Mouse (Mus musculus) neural tube, embryonic 10.5 days (tissue): ENCODE results near the gene Commd1.

ENCODE experiments used
- DNase-seq: peaks from one replicate; pipeline ENCODE4 v3.0.0-alpha.2; 2017; ENCODE audit warnings: low spot score; ENCODE audit errors: extremely low spot score

Commd1 gene

GRCm38 (mm10) chr11:22860335-22861227, 121.6 kb downstream of the Commd1 start, which contains the start of gene B3gnt2:
B3gnt2 (minus strand) TSS chr11:22860961.
- no peak for DNase-seq

- DNase-seq, result peak; percentile 92
These were observed 122.4 kb downstream of the Commd1 start for GRCm38 (mm10) chr11:22859633-22860334.

GRCm38 (mm10) chr11:22859301-22859632, 122.9 kb downstream of the Commd1 start:
- DNase-seq, result no peak

GRCm38 (mm10) chr11:22858441-22859300, 123.5 kb downstream of the Commd1 start:
- DNase-seq, result peak; percentile 63

- DNase-seq, result peak; percentile 50
These were observed 124.3 kb downstream of the Commd1 start for GRCm38 (mm10) chr11:22857705-22858440.

- no peak for DNase-seq
These were observed 125.0 kb downstream of the Commd1 start for GRCm38 (mm10) chr11:22857106-22857704.

DNA sequence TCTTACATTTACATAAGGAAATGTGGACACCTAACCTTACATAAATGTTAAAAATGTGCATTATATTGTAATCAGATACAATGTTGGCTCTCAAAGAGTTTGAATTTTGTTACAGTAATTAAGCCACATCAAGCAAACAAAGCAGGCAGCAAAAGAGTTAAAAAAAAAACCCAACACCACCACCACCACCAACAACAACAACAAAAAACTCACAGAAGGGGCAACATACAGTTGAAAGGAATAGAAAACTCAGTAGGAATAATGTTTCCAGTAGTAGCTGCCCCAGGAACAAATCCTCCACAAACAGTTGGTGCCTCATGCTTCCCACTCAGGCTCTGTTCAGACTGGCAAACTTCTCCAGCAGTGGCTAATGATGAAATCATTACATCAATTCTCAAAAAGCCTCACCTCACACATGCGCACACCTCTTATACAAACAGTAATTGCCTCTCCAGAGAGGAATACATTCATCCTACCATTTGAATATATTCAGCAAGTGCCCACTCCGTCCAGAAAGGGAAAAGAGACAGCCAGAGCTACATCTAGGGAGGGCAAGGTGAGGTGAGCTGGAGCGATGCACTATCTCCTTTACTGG, 125.7 kb downstream of the Commd1 start:
- DNase-seq, result no peak

- DNase-seq, result no peak
These were observed 127.6 kb downstream of the Commd1 start for GRCm38 (mm10) chr11:22854571-22854970.

GRCm38 (mm10) chr11:22853477-22854157, 128.6 kb downstream of the Commd1 start:
- no peak for DNase-seq

DNA sequence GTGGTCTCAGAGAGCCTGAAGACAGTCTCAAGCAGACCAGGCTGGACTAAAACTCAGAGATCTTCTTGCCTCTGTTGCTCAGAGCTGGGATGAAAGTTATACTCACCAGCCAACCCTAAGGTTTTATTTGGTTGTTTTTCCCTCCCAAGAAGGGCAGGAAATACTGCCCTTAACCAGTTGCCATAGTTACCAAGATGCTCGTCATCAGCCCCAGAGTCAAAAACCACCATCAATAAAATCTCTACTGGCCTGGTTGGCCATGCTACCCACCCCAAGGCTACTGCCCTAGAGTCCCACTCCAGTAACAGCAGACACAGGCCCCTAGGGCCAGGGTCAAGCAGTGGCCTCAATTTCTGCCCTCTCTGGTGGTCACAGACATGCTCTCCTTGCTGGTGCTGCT, 129.7 kb downstream of the Commd1 start:
- no peak for DNase-seq

DNA sequence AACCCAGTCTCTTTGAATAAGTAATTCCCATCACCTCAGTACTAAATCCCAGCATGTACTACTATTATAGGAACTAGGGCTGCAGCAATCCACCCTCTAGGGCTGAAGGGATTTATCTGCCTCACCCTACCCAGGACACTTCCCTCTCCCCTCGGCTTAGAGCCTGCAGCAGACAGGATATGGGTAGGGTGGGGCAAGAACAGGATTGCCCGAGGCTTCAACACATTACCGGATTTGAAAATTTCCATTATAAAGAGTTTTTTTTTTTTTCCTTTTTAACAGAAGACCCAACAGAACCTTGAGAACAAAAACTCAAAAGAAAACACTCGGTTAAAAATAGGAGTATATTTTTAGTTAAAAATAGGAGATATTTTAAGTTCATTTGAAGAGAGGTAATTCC, 130.8 kb downstream of the Commd1 start:
- no peak for DNase-seq

DNA sequence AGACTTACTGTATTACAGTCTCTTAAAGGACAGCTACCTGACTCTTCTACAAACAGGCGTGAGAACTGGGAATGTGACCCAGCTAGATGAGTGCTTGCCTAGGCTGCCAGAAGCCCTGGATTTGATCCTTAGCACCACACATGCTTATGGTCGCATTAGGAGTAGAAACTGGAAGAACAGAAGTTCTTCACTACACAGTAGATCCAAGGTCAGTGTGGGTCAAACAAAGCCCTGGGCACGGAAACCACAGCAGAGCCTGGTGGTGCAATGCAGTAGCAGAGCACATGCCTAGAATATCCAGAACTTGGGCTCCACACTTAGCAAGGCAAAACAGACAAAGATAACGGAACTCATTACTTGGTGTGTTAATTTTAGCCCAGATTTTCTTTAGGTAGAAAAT, 132.1 kb downstream of the Commd1 start:
- no peak for DNase-seq

DNA sequence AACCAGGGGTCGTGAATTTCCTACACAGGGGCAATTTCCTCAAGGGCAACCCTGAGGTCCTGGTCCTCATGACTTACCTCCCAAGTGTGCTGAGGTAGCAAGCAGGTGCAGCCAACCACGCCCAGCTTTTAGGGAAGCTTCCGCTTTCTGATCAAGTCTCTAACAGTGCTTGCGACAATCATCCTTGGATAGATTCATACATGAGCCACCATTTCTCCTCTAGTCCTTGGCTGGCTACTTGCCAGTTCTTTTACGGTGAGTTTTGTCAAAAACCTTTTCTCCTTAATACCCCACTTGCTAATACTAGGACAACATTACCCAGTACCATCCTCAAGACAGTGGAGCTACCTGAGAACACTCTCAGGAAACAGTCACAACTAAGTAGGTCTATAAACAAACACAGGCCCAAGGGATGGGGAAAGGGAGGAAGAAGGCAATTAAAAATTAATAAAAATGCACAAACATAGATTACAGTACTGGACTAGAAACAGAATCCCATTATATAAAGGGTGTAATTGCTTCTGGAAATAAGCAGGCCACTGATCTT, 133.5 kb downstream of the Commd1 start:
- DNase-seq, result no peak

DNA sequence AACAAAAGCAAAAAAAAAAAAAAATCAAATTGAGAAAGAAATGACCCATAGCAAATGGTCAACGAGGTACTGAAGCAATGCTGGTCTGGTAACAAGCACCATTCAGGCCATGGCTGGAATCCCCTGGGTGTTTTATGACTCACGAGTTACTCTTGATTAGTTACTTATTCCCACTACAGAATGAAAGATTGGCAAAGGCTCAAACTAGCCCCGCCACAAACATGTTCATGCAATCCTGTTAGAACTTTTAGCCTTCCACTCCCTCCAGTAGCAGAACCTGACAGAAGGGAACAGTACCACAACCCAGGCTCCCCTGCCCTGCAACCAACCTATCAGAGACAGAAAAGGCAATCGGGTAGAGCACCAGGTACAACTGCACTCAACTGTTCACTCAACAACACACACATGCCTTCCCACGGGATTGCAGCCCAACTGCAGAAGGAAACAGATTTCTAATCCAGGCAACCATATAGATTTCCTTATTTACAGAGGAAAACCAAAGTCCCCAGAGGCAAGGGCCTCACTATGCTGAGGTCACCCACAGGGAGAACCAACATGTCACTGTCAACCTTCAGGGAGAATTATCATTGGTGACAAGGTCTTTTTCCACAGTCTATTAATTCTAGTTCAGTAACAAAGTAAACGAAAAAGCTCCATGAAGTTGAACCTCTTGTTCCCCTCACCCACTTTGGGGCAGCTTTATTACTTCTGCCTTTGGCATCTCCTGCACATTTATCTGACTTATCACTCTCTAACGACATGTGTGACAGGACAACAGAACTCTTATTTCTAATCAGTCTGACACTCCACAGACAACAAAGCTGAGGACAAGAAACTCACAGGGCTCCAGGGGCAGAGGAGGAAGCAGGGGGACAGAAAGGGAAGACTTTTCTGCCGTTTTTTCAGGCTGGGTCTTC, 134.2 kb downstream of the Commd1 start:
- no peak for DNase-seq

DNA sequence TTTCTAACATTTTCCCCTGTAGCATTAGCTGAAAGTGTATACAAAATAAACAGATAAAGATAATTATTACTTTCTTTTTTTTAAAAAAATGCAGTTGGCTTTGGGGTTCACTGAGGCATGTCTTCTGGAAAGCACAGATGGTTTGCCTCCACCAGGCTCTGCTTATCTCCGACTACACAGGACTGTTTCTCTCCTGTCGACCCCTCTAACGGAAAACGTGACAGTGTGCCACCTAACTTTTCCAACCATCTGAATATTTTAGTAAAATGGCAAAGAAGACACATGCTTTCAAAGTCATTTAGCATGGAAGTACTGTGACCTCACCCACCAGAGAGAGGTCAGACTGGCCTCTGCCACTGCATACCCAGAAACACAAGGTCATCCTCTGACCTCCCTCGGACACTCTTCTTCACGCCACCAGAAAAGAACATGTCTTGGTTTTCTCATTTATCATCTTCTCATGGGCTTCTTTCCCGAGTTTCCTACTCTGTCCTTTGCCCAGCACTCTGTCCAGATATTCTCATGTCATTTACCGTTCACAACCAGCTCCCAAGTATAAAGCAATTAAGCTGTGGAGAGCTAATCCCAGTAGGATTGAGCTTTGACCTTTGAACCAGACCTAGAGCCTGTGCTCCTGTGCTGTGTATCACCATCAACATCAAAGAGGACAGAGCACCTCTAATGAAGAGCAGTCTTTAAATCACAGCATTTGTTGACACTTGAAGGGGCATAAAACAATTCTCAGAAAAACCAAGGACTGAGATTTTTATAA, 135.0 kb downstream of the Commd1 start:
- DNase-seq, result no peak
